Mouse (Mus musculus): Measurements from ENCODE around the gene Sema4c.

Sema4c gene

DNA sequence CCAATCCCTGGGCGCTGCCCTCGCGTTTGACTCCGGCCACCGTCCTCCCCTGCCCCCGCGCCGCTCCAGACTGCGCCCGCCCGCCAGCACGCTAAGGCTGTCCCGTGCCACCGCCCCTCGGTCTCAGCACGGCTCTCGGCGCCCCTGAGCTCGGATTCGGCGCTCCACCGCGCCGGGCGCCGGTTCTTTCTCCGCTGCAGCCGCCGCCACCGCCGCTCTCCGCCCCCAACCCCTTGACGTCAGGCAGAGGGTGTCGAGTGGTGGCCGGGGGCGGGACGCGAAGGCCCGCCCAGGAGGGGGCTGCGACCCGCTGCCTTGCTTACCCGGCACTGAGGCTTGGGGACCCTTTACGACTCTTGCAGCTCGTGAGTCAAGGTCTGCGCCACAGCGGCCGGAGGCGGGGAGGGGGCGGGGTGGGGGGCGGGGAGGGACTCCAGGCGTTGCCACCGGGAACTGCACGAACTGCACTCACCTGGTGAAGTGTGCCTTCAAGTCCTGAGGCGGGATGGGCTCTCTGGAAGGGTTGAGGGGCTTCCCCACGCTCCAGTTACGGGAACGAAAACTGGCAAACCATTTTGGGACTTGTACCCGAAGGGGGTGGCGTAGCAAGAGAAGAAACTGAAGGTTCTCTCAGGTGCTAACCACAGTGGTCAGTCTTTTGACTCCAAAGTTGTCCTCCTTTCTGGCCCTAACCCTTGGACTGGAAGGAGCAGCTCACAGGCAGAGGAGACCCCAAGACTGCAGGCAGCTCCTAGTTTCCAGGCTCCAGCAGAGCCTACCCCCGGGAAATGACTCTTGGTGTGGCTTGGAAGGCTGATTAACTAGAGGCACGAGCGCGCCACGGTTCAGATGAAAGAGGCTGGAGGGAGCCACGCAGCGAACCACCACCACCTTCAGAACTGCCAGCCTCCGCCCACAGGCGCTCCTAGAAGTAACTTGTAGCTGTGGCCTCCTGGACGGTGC, at the start of gene Sema4c:
Gene Sema4c (minus strand): TSS at position 319 of the 963 bp plus-strand sequence.
- peak; percentile 86 to 89 for DNase-seq

DNA sequence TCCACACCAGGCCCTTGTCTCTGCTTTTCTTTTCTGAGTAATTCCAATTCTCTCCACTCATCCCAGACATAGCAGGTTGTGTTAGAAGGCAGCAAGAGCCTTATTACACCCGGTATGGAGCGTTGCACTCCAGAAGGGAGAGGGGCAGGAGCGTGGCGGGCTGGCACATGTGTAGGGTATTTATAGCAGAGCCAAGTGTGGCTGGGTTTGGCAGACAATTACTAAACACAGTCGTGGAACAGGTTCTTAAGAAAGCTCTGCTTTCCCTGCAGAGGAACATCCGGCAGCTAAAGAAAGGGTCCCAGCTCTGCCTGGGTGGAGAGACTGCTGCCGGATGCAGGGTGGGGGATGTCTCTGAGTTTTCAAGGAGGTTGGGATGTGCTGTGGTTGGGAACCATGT, 48.8 kb upstream of the Sema4c start:
- peak in 1 of 2 experiments; percentile 17 for DNase-seq

DNA sequence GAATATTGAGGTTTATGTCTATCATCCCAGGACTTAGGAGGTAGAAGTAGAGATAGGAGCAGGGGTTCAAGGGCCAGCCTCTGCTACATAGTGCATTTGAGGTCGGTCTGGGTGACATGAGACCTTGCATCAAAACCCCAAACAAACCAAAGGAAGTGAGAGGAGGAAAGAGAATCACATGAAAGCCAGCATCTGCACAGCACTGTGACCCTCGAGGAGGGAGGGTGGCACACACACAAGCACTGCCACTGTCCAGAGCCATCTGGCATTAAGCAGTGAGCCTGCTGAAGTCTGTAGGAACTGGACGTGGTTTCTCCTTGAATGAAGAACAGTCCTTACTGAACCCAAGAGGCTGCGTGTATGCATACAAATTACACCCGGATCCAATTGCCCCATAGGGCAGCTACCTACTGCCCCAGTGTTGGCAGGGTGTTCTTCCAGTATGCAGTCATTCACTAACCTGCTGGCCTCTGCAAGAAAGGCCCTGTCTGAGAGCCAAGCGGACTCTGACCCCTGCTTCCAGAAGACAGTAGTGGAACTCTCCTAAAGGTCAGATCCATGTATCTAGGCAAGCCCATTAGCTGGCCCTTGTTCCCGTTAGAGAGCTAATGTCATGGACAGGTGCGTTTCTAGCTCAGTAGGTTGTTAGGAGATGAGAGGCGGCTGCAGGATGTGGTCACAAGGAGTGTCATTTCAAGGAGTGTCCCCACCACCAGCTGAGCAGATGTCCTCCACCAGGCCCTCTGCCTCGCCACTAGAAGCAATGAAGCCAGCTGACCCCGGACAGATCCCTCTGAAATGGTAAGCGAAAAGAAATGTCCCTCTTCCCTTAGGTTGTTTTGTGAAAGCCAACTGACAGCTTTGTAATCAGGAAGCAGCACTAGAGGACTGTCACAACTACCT, 46.4 kb upstream of the Sema4c start:
- DNase-seq: no peak

DNA sequence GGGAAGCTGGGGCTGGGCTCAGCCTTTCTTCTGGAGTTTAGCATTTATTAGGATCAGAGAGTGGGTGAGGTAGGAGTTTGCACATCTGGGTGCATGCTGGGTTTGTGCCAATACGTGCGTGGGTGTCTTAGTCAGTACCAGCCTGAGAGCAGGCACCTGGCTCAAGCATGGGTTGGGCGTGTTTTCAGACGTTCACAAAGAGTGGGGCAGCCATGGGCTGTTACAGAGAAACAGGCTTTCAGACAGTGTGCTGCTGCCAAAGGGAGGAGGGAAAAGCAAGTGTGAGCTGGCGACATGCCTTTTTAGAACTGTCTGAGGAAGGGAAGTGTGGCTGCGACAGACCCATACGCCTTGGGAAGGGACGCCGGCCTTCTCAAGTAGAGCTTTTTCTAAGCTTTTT, 45.2 kb upstream of the Sema4c start:
- peak; percentile 61 to 79 for DNase-seq

DNA sequence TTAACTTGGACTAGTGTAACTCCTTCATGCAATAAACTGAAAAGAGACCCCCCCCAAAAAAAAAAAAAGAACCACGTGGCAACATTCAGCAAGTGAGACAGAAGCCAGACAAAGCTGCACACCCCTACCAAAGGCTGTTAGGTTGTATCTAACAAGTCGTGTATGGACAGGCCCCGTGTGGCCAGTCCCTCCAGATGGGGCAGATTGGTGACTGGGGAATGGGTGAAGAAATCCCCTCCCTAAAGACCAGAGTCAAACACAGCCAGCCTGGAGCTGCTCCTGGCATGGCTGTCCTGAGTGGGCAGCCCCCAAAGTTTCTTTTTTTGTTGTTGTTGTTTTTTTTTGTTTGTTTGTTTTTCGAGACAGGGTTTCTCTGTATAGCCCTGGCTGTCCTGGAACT, 44.1 kb upstream of the Sema4c start:
- DNase-seq: no peak

DNA sequence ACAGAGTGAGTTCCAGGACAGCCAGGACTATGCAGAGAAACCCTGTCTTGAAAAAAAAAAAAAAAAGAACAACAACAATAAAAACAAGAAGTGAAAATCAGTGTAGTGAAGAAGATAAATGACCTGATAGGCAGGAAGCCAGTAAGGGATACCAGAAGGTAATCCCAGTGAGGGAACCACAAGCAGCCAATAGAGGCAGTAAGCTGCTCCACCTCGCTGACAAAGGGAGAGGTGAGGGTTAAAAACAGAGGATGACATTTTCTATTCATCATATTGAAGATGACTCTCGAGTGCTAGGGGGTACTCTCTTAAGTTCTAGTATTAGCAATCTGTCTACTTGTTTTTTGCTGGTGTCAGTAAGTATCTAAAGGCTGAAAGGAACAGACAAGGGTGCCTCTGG, 40.3 kb upstream of the Sema4c start:
- DNase-seq: no peak

DNA sequence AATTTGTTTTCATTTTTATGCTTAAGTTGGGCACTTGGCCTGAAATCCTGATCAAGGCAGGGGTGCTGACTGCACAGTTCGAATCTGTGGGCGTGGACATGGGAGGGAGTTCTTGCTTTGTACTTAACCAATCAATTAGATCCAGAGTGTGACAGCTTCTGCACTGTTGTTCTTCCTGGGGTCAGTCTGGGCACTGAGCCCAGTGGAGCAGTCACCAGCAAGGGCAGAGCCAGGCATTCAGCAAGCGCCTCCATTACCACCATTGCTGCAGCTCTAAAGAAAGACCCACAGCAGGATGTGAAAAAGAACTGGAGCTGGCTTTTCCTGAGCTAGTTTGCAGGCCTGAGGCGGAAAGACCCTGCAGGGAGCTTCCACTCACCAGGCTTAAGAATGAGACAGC, 38.0 kb upstream of the Sema4c start:
- DNase-seq: peak; percentile 77 to 90

DNA sequence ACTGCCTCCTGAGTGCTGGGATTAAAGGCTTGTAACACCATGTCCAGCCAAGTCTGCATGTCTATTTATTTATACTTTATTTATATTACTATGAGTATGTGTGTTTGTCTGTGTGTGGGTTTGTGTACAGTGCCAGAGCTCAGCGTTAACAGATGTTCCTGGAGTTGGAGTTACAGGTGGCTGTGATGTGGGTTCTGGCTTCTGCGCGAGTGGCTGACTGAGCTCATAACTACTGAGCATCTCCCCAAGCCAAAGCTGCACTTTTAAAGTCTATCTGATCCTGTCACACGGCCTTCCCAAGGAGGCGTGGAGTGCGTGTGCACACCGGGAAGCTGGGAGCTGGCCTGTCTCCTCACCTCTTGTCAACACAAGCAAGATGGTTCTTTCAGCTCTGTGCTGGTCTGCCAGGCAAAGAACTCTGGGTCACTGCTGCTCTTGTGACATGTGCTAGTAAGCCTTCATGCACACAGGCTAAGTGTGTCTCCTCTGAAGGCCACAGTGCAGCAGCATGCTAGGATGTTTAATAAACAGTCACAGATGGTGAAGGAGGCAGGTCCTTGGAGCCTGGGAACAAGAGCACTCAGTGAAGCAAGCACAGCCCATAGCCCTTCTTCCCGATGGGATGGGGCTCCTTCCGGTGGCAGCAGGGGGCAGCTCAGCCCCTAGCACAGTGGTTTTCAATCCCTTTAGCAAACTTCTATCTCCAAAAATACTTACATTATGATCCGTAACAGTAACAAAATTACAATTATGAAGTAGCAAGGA, 37.2 kb upstream of the Sema4c start:
- peak; percentile 34 to 64 for DNase-seq

DNA sequence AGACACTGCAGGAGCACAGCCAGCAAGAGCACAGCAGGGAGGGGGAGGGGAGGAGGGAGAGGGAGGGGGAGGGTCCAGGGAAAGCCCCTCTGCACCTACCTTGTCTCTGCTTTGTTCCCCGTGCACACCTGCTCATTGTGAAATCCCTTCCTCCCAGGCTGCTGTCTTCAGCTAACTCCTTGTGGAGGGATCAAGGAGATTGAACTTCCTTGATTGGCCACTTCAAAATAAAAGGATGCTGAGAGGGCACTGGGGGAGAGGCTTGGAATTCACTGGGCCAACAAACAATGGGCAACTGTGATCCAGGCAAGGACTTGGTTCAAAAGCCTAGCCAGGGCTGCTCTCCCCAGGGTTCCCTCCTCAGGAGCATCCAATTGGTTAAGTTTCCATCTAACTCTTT, 35.0 kb upstream of the Sema4c start:
- DNase-seq: peak in 1 of 2 experiments; percentile 19

DNA sequence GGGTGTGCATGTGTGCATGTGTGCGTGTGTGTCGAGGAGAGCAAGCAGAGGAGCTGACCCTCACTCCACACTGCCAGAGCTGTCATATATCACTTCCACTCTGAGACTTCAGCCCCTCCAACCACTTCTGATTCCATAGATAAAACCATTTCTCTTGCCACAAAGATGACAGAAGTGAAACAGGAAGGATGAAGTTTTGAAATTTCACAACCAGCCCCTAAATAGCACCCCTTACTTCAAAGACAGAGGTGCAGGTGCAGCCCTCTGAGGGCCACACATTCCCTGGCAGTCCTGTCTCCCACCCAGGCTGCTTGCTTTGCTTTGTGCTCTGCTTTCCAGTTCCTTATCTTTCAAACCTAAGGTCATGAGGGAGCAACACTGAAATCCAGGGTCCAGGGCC, 33.3 kb upstream of the Sema4c start:
- no peak for DNase-seq

DNA sequence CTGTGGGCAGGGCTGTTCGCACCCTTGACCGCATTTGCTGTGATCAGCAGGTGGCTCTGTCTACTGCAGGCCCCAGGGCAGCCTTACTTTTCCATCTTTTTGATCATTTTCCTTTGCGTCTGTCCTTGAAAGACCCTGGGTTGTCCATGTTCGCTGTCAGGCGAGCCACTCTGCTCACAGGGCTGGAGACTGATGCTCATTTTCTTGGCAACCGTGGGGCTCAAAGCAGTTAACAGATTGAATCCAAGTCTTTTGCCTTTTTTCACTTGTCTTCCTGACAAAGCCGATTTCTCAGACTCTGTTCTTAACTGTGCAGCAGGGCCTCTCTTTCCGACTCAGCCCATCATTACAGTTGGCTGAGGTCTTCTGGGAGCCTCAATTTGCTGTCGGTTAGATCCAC, 32.5 kb upstream of the Sema4c start:
- peak in 1 of 2 experiments; percentile 13 for DNase-seq

DNA sequence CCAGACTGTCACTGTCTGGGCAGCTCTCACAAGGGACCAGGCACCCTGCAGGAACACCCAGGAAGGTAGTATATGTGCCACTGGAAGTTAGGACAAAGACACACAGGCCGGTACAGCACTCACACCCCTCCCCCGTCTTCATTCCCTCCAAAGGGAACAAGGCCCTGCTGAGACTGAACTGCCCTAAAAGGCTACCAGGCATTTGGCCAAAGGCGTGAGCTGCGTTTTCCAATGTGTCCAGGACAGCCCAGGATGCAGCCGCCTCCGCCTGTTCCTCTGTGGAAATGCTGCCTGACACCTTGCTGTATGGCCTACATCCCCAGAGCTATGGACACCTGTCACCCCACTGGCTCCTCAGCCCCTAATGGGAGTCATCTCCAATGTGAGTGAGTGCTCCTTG, 31.3 kb upstream of the Sema4c start:
- DNase-seq: peak; percentile 75 to 82

DNA sequence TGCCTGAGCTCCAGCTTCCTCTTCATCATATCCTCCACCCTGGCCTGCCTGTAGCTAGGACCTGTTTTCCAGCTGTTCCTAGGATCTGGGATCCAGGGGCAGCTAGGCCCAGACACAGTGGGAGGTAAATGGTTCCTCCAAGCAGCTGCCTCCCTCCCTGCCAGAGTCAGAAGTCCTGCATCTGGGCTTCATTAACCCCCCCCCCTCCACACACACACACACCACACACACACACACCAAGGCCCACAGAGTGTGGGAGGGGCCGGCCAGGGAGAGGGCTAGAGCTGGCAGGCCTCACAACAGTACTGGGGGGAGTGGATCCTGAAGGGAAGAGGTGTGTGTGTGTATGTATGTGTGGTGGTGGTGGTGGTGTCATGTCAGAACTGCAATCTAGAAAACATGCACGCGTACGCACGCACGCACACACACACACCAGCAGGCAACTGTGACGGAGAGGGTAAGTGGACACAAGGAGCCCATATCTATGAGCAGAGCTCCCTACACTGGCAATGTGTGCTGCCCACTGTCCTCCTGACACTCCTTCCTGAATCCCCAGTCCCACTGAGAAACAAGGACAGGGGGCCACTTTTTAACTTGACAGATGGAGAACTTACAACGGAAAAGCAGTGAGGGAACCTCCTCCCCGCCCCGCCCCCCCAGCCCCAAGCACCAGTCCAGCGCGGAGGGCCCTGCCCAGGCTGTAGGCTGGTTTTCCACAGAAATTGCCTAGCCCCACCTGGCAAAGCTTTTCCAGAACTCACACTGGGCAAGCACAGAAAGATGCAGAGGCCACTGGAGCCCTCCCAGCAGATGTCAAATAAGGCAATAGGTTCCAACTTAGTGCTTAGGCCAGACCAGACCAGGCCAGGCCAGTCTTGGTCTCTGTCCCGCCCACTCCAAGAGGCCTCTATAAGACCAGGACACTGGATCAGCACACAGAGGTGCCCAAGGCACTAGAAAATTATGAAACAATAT, 30.6 kb upstream of the Sema4c start:
- DNase-seq: peak; percentile 57 to 69

DNA sequence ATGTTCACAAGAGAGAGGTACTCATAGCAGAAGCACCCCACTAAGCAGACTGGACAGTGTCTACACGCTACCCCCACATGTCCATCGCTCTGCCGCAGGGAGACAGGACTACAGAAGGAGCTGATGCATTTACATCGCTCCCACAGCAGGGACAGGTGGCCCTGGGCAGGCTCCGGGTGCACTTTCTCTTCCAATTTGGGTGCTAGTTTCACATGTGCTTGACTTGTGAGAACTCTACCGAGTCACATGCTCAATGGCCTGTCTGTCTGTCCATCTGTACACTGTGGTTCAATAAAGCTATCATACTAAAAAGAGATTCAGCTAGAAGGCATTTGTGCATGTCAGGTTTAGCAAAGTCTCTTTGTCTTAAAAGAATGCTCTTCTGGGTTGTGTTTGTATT, 29.7 kb upstream of the Sema4c start:
- no peak for DNase-seq

DNA sequence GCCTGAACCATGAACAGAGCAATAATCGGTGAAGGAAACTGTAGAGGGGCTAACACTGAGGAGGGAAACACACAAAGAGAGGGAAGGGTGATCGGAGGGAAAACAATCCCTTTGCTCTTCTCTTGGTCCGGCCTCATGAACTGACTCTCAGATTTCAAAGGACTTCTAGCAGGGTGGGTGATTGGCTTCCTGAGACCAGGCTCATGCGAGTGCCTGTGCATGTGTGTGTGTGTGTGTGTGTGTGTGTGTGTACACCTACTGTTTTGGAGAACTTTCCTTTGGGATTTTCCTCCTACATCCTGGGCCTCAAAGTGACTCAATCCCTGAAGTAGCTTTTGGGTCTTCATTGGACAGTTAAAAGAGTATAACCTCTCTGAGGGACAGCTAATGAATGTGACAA, 28.1 kb upstream of the Sema4c start:
- no peak for DNase-seq

DNA sequence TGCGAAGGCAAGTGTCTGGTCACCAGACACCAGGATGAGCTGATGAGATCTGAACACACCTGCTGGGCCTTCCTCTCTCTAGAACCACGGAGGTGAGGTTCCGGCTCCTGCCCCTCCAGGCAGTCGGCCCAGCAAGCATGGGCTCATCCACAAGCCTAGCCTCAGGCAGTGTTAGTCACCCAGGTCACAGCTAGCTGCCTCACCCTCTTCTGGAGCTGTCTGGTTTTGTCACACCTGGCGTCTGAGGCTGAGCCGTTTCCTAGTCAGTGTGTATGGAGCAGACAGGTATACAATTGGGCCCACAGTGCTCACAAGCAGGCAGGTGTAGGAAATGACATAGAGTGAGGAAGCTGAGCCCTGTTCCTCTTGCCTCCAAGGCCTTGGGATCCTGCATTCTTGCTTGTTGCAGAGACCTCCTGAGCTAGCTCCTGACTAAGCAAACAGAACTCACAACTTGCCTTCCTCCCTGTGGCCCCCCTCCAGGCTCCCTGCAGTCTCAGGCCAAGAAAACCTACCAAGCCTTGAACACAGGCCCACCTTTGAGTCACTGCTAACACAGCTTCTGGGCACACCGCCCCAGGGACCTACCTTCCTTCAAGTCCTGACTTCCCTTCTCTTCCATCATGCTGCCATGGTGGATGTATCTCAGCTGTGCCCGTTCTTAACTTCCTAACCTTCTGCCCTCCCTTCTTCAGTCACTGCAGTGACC, 25.4 kb upstream of the Sema4c start:
- DNase-seq: no peak

DNA sequence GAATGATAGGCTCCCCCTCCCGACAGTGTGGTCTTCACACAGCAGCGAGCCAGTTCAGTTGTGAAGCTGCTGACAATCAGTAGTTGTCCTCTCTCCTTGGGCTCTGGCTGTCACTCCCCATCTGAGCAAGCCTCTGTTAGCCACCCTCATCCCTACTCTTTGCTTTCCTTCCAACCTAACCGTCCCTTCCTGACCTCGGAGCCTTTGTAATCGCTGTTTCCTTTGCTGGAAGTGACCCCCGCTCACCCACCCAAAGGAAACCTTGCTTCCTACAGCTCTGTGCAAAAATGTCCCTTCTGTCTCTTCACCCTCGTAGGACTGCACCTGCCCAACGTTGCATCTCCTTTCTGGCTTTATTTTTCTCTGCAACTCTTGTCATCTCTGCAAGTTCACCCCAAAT, 24.1 kb upstream of the Sema4c start:
- DNase-seq: no peak

DNA sequence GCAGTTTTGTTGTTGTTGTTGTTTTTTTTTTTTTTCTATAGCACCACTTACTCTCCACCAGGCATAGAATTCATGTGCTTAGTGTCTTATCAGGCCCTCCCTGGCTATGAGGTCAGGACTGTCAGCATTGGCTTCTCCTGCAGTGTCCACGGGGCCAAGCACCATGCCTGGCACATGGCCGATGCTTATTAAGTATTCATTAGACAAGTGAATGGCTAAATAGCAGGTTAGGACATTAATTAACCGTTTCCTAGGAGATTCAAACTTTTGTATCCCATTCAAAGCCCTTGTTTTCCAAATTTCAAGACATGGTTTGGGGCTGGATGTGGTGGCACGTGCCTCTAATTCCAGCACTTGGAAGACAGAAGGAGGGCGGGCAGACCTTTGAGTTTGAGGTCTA, 23.1 kb upstream of the Sema4c start:
- no peak for DNase-seq

DNA sequence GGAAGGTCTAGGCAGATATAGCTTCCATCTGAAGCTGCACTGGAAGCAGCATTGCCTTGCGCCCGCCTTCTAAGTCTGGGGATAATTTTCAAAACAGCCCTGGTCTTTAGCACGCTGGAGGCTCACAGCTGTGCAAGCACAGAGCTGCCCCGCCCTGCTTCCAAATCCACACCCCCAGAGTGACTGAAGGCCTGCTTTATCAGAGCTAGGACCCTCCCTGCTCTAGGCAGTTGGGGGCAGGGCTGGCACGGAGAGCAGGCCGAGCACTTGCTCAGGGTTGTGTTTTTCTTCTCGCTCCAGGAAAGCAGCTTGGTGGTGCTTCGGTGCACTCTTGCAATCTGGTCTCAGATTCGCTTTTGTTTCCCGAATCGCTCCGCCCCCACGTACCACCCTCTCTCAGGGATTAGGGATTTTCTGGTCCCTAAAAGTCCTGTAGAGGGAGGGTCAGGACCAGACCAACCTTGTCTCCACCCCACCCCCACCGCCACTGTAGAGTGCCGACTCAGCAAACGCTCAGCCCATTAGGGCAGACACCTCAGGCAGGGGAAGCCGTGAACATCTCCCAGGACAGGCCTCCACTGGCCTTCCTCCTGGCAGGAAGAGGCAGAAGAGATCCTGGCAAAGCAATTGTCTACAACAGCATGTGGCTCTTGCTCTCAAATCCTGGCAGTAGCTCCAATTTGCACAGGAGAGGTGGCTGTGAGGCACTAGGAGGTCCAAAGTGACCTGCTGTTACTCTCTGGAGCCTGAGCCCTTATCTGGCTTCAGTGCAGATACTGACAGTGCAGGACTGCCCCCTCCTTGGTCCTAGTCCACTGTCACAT, 22.4 kb upstream of the Sema4c start:
- DNase-seq: peak; percentile 69 to 82

DNA sequence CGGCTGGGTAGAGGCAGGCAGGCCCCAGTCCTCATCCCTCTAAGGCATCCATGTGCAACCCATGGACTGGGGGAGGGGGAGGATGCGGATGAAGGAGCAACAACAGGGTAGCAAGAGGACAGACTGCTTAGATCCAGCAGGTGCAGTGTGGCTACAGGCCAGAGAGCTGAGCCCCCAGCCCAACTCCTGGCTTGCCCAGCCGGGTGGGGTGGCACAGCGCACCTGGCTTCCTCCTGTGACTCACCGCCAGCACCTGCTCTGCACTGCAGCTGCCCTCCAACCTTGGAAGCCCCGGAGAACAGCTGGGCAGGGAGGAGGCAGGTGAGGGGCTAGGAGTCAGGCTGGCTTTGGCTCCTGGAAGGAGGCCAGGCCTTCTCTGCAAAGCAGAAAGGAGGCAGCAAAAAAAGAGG, 21.8 kb upstream of the Sema4c start:
- DNase-seq: no peak
